Mouse (Mus musculus) testis, adult 2 months (tissue): ENCODE data around the gene Mucl3.

Experiments
- CTCF ChIP-seq: fragments of 200-500 bp; IDR thresholded peaks from 2 replicates; pipeline ENCODE4 v1.5.1; 2012; ENCODE audit warnings: low read depth, mild to moderate bottlenecking, inconsistent platforms, low read length, moderate library complexity; ENCODE audit not compliant: control insufficient read depth, insufficient read depth, insufficient replicate concordance
- POLR2A ChIP-seq: fragments of 200-500 bp; IDR thresholded peaks from 2 replicates; pipeline ENCODE4 v1.6.1; 2012; ENCODE audit warnings: low read depth, mild to moderate bottlenecking, inconsistent platforms, low read length, moderate library complexity; ENCODE audit not compliant: control insufficient read depth

- TF ChIP-seq POLR2A (no peak), CTCF (no peak)
These were observed 48.9 kb upstream of the Mucl3 start for GRCm38 (mm10) chr17:35692368-35692767.
